Mouse (Mus musculus) CD8-positive naive resting alpha-beta T cell, adult 57 days (primary cell): Measurements from ENCODE around the gene Sgcb. TPM values are rescaled to one million over a fixed set of nuclear protein-coding genes. Genes with fewer than 3 reads are reported as not detected.

Experiments used
- total RNA-seq: library from RNA; stranded (reverse); gene quantifications from one replicate; pipeline ENCODE4 v1.2.4, GENCODE M21; 2023

Sgcb gene
- total RNA-seq, result 15.7 TPM

DNA sequence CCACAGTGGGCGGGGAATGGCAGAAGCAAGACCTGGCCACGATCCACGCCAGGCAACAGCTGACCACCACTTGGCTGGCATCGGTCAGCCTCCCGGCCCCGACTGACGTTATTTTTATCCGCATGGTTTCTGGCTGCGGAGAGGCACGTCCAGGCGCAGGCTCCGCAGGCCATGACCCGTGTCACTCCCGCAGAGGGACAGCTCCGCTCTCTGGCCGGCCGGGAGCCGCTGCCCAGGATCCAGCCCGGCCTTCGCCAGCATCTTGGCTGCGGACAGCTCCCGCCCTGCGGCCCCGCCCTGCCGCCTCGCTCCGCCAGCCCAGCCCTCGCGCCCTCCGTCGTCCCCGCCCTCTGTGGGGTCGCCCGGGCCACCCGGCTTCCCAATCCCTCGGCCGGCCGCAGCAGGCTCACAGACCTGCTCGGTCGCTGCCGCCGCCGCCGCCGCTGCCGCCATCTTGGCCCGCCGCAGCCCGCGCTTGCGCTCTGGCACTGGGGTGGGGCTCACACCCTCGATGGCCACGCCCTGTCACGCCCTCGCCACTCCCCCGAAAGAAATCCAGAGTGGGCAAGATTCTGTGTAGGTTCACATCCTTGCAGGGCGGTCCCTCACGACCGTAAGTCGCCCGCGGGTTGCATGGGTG, at the start of gene Sgcb:
Sgcb (minus strand) TSS at position 530 of the 640 bp plus-strand sequence.

DNA sequence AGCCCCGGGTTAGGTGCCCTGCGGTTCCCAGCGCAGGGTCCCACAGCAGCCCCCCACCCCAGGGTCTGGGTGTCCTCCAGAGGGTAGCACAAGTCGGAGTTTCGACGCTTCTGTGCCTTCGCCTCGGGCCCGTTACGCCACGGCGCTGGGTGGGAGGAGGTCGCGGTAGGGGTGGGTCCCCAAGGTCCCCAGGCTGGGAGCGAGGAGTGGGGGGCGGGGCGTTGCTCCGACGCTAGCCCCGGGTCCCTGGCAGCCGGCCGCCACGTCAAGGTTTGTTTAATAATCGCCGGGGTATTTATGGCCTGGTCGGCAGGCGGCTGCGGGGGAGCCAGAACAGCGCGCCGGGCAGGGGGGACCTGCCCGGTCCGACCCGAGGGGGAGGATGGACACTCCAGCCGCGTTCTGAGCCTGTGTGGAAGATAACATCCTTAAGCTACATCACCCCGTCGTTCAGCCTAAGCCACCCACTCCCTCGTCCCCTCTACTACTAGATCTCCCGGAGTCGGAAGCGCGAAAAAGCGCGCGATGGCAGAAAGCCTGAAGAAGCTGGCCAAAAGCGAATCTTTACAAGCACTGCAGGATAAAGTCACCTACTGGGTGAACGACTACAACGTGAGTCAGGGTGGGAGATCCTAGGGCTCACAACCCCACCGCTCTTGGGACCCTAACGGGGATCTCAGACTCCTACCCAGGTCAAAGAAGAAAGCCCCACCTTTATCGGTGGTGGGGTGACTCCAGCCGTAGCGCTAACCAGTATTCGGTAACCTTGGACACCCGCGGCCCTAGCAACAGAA, 3.7 kb upstream of the Sgcb start, which contains the start of gene Spata18:
Spata18 (plus strand) TSS at position 319 of the 794 bp plus-strand sequence.

DNA sequence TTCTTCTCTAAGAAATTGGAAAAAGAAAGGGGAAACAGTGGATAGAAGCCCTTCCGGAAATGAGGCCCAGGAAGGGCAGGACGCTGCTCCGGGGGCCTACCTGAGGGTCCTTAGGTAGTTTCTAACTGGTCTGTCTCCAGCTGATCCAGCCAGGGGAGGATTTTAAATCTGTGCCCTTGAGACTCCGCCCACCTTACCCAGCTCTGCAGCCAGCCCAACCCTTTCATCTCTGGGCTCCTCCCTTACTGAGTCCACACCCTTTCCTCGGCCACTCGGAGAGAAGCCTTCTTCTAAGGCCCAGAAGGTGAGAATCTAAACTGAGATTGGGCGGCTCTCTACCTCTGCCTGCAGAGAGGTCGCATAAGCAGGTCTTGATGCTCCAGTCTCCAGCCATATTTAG, 15.3 kb downstream of the Sgcb start, which contains the start of gene Lrrc66:
Lrrc66 (minus strand) TSS at position 236 of the 400 bp plus-strand sequence.

Other genes with a start within 250 kb of the Sgcb start
- not detected for gene Cwh43, start 241.7 kb downstream of the Sgcb start, total RNA-seq
- gene Dcun1d4, start 166.8 kb downstream of the Sgcb start, total RNA-seq, result 11.4 TPM
- 2.4 TPM for gene Lrrc66, start 15.3 kb downstream of the Sgcb start, total RNA-seq
- not detected for gene Spata18, start 3.6 kb upstream of the Sgcb start, total RNA-seq